Mouse (Mus musculus) retina, adult 2 months (tissue): Measurements from ENCODE around the gene Gabrp.

Experiments used
- DNase-seq: peaks from one replicate; pipeline ENCODE4 v3.0.0-alpha.2; 2012; ENCODE audit warnings: low read depth, low spot score

Gene Gabrp

DNA sequence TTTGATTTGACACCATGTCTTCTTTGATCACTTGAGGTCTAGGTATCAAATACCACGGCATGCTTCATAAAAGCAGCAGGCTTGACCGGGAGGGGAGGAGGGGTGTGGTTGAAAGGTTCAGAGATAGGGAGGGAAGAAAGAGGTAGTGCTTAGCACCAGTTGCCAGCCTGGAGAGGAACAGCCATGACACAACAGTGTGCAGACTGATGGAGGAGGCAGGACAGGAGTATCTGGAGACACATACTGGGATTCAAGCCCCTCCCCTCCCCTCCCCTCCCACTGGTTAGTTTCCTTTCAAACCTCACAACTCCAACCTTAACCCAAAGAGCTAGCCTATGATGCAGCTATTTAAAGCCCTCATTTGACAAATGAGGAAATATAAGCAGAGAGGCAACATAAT is 49.2 kb downstream of the Gabrp start:
- no peak for DNase-seq

DNA sequence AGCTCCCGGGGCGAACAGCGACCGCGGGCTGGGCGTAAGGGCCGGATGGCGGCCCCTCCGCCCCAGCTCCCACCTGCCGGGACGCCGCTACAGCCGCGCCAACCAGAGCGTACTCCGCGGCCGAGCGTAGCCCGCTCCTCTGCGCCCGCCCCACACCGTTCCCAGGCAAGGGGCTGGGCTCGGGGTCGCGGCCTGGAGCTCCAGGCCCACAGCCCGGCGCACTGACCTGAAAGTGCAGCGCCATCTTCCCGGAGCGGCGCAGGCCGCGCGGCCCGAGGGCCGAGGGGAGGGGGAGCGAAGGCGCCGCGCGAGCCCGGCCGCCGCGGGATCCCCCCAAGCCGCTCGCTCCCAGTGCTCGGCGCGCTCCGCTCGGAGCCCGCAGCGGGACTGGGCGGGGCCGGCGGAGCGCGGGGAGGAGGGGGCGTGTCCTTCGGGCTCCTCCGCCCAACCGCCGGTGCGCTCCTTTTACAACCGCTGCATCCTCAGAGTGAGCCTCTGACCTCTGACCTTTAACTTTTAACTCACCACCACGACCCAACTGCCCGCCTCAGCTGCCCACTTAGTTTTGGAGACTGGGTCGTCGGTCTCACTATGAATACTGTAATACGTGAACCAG is 65.3 kb downstream of the Gabrp start, which contains the start of gene Ranbp17:
Gene Ranbp17 (minus strand): TSS at position 371 of the 616 bp plus-strand sequence.
- DNase-seq, result peak; percentile 9

GRCm38 (mm10) chr11:33512854-33513375 is 65.8 kb downstream of the Gabrp start:
- DNase-seq, result peak; percentile 26

- DNase-seq, result no peak
These were observed 69.4 kb downstream of the Gabrp start for GRCm38 (mm10) chr11:33509401-33509800.
